Mouse (Mus musculus) small intestine, adult 2 months (tissue): Measurements from ENCODE around the gene Tmem253.

Experiments used
- CTCF ChIP-seq: fragments of 200-500 bp; IDR thresholded peaks from 2 replicates; pipeline ENCODE4 v1.5.1; 2012; ENCODE audit warnings: low read depth, mild to moderate bottlenecking, control low read depth, inconsistent platforms, low read length, moderate library complexity, mixed read lengths; ENCODE audit not compliant: insufficient replicate concordance, insufficient read length; ENCODE audit errors: extremely low read depth
- POLR2A ChIP-seq: fragments of 200-500 bp; IDR thresholded peaks from 2 replicates; pipeline ENCODE4 v1.6.1; 2012; ENCODE audit warnings: low read depth, mild to moderate bottlenecking, control low read depth, inconsistent platforms, low read length, moderate library complexity

DNA sequence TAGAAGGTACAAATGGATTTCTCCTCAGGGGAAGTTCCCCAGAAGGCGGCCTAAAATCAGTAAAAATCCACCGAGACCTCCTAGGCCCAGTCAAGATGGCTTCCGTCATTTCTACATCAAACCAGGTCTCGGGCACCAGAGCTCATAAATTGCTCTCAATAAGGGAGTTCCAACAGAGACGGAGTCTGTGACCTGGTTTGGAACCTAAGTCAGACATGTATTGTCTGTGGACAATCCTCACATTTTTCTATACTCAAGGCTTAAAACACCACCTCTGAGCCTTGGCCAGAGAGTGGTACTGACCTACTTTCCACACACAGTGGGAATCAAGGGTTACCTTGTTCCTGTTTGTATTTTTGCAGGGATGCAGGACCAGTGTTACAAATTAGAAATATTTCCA lies 2.9 kb upstream of the Tmem253 start:
- TF ChIP-seq POLR2A (no peak), CTCF (no peak)
